Mouse (Mus musculus) heart, postnatal 4 days (tissue): ENCODE results near the gene Slc4a8. TPM values are rescaled to one million over a fixed set of nuclear protein-coding genes. Genes with fewer than 3 reads are reported as not detected.
A peak's percentile ranks its signal among the peaks of the same experiment; 100 is the strongest.
"Not testable (repeated sequence)": the region's sequence is repeated elsewhere in the genome, so short reads cannot be mapped to it uniquely, and the experiment has no call there.

Experiments used
- DNase-seq: peaks from one replicate; pipeline ENCODE4 v3.0.0; 2021
- total RNA-seq, 2 experiments: library from RNA; stranded (reverse); gene quantifications; 2 replicates each; pipeline ENCODE4 v1.2.3; 2021

The Slc4a8 gene
- total RNA-seq, 2 experiments from 2014 or later: 2.4 to 2.5 TPM

GRCm38 (mm10) chr15:100746478-100747120, 14.9 kb upstream of the Slc4a8 start:
- DNase-seq: no peak

- DNase-seq: no peak
These were observed 14.2 kb upstream of the Slc4a8 start for GRCm38 (mm10) chr15:100747121-100747963.

- DNase-seq: no peak
These were observed 13.0 kb upstream of the Slc4a8 start for GRCm38 (mm10) chr15:100748584-100748983.

GRCm38 (mm10) chr15:100749751-100750538, 11.6 kb upstream of the Slc4a8 start:
- no peak for DNase-seq

GRCm38 (mm10) chr15:100752439-100752838, 9.1 kb upstream of the Slc4a8 start:
- no peak for DNase-seq

- no peak for DNase-seq
These were observed 8.5 kb upstream of the Slc4a8 start for GRCm38 (mm10) chr15:100753045-100753444.

GRCm38 (mm10) chr15:100754041-100754440, 7.5 kb upstream of the Slc4a8 start:
- no peak for DNase-seq

GRCm38 (mm10) chr15:100754805-100755497, 6.6 kb upstream of the Slc4a8 start:
- peak; percentile 50 for DNase-seq

GRCm38 (mm10) chr15:100755498-100755859, 6.1 kb upstream of the Slc4a8 start:
- no peak for DNase-seq

- DNase-seq: no peak
These were observed 5.5 kb upstream of the Slc4a8 start for GRCm38 (mm10) chr15:100755881-100756624.

GRCm38 (mm10) chr15:100757527-100757978, 4.0 kb upstream of the Slc4a8 start:
- DNase-seq: peak; percentile 67

- no peak for DNase-seq
These were observed 2.3 kb upstream of the Slc4a8 start for GRCm38 (mm10) chr15:100759286-100759685.

GRCm38 (mm10) chr15:100761036-100761418, 520 bp upstream of the Slc4a8 start:
- no peak for DNase-seq

GRCm38 (mm10) chr15:100762649-100763048, 1.1 kb downstream of the Slc4a8 start:
- DNase-seq: no peak

GRCm38 (mm10) chr15:100764163-100764951, 2.8 kb downstream of the Slc4a8 start:
- no peak for DNase-seq

GRCm38 (mm10) chr15:100766826-100767225, 5.3 kb downstream of the Slc4a8 start:
- no peak for DNase-seq

GRCm38 (mm10) chr15:100767851-100768250, 6.3 kb downstream of the Slc4a8 start:
- no peak for DNase-seq

GRCm38 (mm10) chr15:100769023-100769422, 7.5 kb downstream of the Slc4a8 start:
- not testable (repeated sequence) for DNase-seq

- DNase-seq: no peak
These were observed 8.8 kb downstream of the Slc4a8 start for GRCm38 (mm10) chr15:100770338-100770737.

- no peak for DNase-seq
These were observed 11.1 kb downstream of the Slc4a8 start for GRCm38 (mm10) chr15:100772685-100773084.

GRCm38 (mm10) chr15:100773859-100774258, 12.3 kb downstream of the Slc4a8 start:
- DNase-seq: not testable (repeated sequence)
